Mouse (Mus musculus) G1E-ER4 (cell line): ENCODE data around the gene Mfsd9. TPM values are rescaled to one million over a fixed set of nuclear protein-coding genes. Genes with fewer than 3 reads are reported as not detected.

Experiments used
- GATA1 ChIP-seq: IDR thresholded peaks from one replicate; pipeline ENCODE4 v1.8.0; 2012; ENCODE audit warnings: low read length, inconsistent platforms
- polyA plus RNA-seq: library from polyadenylated mRNA; stranded (reverse); fragments of >175 nt; gene quantifications from 2 replicates; pipeline ENCODE4 v1.2.3, GENCODE M21; 2012

Mfsd9 gene
- polyA plus RNA-seq, 1 experiment: 0.52 TPM

DNA sequence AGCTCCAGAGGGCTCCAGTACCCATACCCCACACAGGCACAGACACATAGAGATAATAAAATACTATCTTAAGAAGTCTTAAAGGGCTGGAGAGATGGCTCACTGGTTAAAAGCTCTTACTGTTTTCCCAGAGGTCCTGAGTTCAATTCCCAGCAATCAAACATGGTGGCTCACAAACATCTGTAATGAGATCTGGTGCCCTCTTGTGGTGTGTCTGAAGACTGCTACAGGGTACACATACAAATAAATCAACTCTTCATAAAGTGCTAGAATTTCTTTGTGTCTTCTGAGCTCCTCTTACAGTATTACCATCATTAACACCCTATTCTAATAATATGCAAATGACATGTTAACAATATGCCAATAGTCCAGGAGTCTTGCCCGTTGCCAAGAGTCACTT, 26.4 kb downstream of the Mfsd9 start:
- TF ChIP-seq GATA1: no peak

GRCm38 (mm10) chr1:40759751-40760445, 30.6 kb downstream of the Mfsd9 start:
- no peak for TF ChIP-seq GATA1

GRCm38 (mm10) chr1:40746089-40746488, 44.4 kb downstream of the Mfsd9 start:
- TF ChIP-seq GATA1: no peak

- TF ChIP-seq GATA1: no peak
Observed at GRCm38 (mm10) chr1:40740739-40741138, 49.7 kb downstream of the Mfsd9 start.

GRCm38 (mm10) chr1:40737671-40738070, 52.8 kb downstream of the Mfsd9 start:
- no peak for TF ChIP-seq GATA1

GRCm38 (mm10) chr1:40728636-40729035, 61.9 kb downstream of the Mfsd9 start:
- TF ChIP-seq GATA1: no peak

- no peak for TF ChIP-seq GATA1
Observed at GRCm38 (mm10) chr1:40727404-40727803, 63.1 kb downstream of the Mfsd9 start.

- no peak for TF ChIP-seq GATA1
Observed at GRCm38 (mm10) chr1:40726051-40726450, 64.4 kb downstream of the Mfsd9 start.

Other genes starting within 250 kb of the Mfsd9 start
- gene Slc9a4, start 210.6 kb downstream of the Mfsd9 start, polyA plus RNA-seq: not detected in 2 replicates
- not detected in 2 replicates for gene Slc9a2, start 110.1 kb downstream of the Mfsd9 start, polyA plus RNA-seq
- gene Tmem182, start 14.9 kb upstream of the Mfsd9 start, polyA plus RNA-seq: not detected in 2 replicates